ENCODE assay signal across 11 mouse cellular contexts in the genomic region with DNA sequence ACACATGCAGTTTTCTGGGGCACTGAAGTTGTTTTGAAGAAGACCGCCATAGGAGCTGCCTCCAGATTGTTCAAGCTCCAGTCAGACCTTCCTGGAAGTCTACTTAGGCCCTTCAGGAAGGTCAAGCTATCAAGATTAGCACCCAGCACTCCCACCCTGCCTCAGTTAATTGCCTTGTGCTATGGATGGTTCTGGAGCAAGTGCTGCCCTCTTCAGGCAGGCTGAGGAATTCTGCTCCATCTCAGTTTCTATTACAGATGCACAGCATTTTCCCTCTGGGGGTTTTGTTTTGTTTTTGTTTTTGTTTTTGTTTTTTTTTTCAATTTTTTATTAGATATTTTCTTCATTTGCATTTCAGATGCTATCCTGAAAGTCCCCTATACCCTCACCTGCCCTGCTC.
DNase-seq lines count a peak whose midpoint lies in the region; ATAC-seq and TF ChIP-seq lines count a peak whose summit lies in the region.
"Had no signal": no experiment of that assay in that cellular context is flagged by ENCODE, and none has a peak within 500 bp of the region (broad histone marks: within the 10 kb centered on the region; RNA-seq: fewer than 3 reads in every experiment).

No protein-coding gene starts in this region.

- no peak for ATAC-seq in liver, embryonic 14.5 days (ENCODE audit: insufficient read depth)
- no peak for ATAC-seq in liver, embryonic 12.5 days
- peak; percentile 79 for ATAC-seq in granulocyte monocyte progenitor cell, adult 5-6 weeks (replicated peaks; ENCODE audit: poor library complexity, severe bottlenecking)
- ATAC-seq in forebrain, embryonic 15.5 days (replicated peaks), result no peak
- ATAC-seq: forebrain, embryonic 16.5 days had no signal

- WGBS in liver, embryonic 14.5 days (ENCODE audit: insufficient replicate concordance), result 80% methylated on average over 1 of the region's 1 CpGs
- WGBS in liver, embryonic 12.5 days (ENCODE audit: insufficient replicate concordance), result 74% methylated on average over 1 of the region's 1 CpGs
- 93% methylated on average over 1 of the region's 1 CpGs for WGBS in forebrain, embryonic 15.5 days

- peak; percentile 16 for DNase-seq in embryo, embryonic 10 days (ENCODE audit: low spot score)
- no peak for DNase-seq in embryo, embryonic 9.5 days (ENCODE audit: extremely low spot score)
- no peak for DNase-seq in liver, embryonic 14.5 days (ENCODE audit: low read depth in 3 of 3, low spot score in 3 of 3)
- DNase-seq in ES-E14 (ENCODE audit: low read depth, low spot score), result peak; percentile 24
- DNase-seq in right cerebral cortex, adult 2 months (ENCODE audit: low spot score in 2 of 2), result no peak

- no peaks in the 10 kb centered on the region for H3K36me3 ChIP-seq in liver, embryonic 14.5 days (replicated peaks; ENCODE audit: control insufficient read depth, insufficient read depth, low read depth)
- no peaks in the 10 kb centered on the region for H3K36me3 ChIP-seq in liver, embryonic 12.5 days
- H3K36me3 ChIP-seq in ES-E14 (ENCODE audit: control insufficient read depth, insufficient read depth, low read length, poor library complexity, severe bottlenecking), result no peaks in the 10 kb centered on the region
- no peaks in the 10 kb centered on the region for H3K36me3 ChIP-seq in forebrain, embryonic 15.5 days
- H3K36me3 ChIP-seq: neural tube, embryonic 15.5 days had no signal

- H3K9ac ChIP-seq in liver, embryonic 14.5 days (replicated peaks), result no peak overlapping the region
- no peak overlapping the region for H3K9ac ChIP-seq in liver, embryonic 12.5 days
- H3K9ac ChIP-seq in ES-E14 (ENCODE audit: insufficient read depth, low read depth, low read length, poor library complexity, severe bottlenecking), result no peak overlapping the region
- H3K9ac ChIP-seq in forebrain, embryonic 15.5 days (replicated peaks), result no peak overlapping the region
- H3K9ac ChIP-seq: neural tube, embryonic 15.5 days had no signal

- no peaks in the 10 kb centered on the region for H3K4me1 ChIP-seq in liver, embryonic 14.5 days (replicated peaks; ENCODE audit: control insufficient read depth in 2 of 2, insufficient read depth in 2 of 2, low read length in 1 of 2)
- no peaks in the 10 kb centered on the region for H3K4me1 ChIP-seq in liver, embryonic 12.5 days
- no peaks in the 10 kb centered on the region for H3K4me1 ChIP-seq in ES-E14 (ENCODE audit: control insufficient read depth in 2 of 2, insufficient read depth in 2 of 2, low read length in 2 of 2, poor library complexity in 1 of 2)
- no peaks in the 10 kb centered on the region for H3K4me1 ChIP-seq in forebrain, embryonic 15.5 days
- H3K4me1 ChIP-seq: neural tube, embryonic 15.5 days had no signal

- no peaks in the 10 kb centered on the region for H3K9me3 ChIP-seq in liver, embryonic 14.5 days (ENCODE audit: control insufficient read depth, low read length)
- no peaks in the 10 kb centered on the region for H3K9me3 ChIP-seq in liver, embryonic 12.5 days (replicated peaks)
- no peaks in the 10 kb centered on the region for H3K9me3 ChIP-seq in ES-E14 (ENCODE audit: control insufficient read depth, insufficient read depth, low read depth, low read length)
- H3K9me3 ChIP-seq in forebrain, embryonic 15.5 days, result no peaks in the 10 kb centered on the region
- H3K9me3 ChIP-seq: neural tube, embryonic 15.5 days had no signal

- TF ChIP-seq CTCF in liver, embryonic 14.5 days (IDR thresholded peaks at IDR 0.05; ENCODE audit: low read depth), result peak; percentile 63

- no peaks in the 10 kb centered on the region for H3K27me3 ChIP-seq in liver, embryonic 14.5 days (ENCODE audit: control insufficient read depth, insufficient read depth, low read length)
- H3K27me3 ChIP-seq in liver, embryonic 12.5 days (replicated peaks), result no peaks in the 10 kb centered on the region
- no peaks in the 10 kb centered on the region for H3K27me3 ChIP-seq in forebrain, embryonic 15.5 days
- H3K27me3 ChIP-seq: neural tube, embryonic 15.5 days had no signal

- H3K4me3 ChIP-seq in liver, embryonic 14.5 days (ENCODE audit: insufficient read depth in 1 of 2, low read depth in 2 of 2, low read length in 2 of 2), result no peak overlapping the region
- no peak overlapping the region for H3K4me3 ChIP-seq in liver, embryonic 12.5 days
- H3K4me3 ChIP-seq in ES-E14 (ENCODE audit: insufficient read depth in 1 of 2, low read depth in 1 of 2, low read length in 2 of 2, poor library complexity in 1 of 2, severe bottlenecking in 1 of 2), result no peak overlapping the region
- H3K4me3 ChIP-seq in forebrain, embryonic 15.5 days, result no peak overlapping the region
- H3K4me3 ChIP-seq: neural tube, embryonic 15.5 days had no signal

- in situ Hi-C loops in ES-E14 (cut with MboI; ENCODE audit: low sequenced_read_pairs in 2 of 2, unreplicated experiment in 2 of 2), result no loop called here

- H3K4me2 ChIP-seq in liver, embryonic 14.5 days (ENCODE audit: low read depth), result no peak overlapping the region
- no peak overlapping the region for H3K4me2 ChIP-seq in liver, embryonic 12.5 days
- H3K4me2 ChIP-seq in forebrain, embryonic 15.5 days (replicated peaks), result no peak overlapping the region
- H3K4me2 ChIP-seq: neural tube, embryonic 15.5 days had no signal

- TF ChIP-seq EP300 in liver, embryonic 14.5 days (IDR thresholded peaks at IDR 0.05; ENCODE audit: low read depth), result no peak

- no peak overlapping the region for H3K27ac ChIP-seq in liver, embryonic 14.5 days
- no peak overlapping the region for H3K27ac ChIP-seq in liver, embryonic 12.5 days
- no peak overlapping the region for H3K27ac ChIP-seq in ES-E14 (ENCODE audit: insufficient read depth, low read depth, low read length, poor library complexity, severe bottlenecking)
- H3K27ac ChIP-seq in forebrain, embryonic 15.5 days (replicated peaks), result no peak overlapping the region
- H3K27ac ChIP-seq: macrophage; neural tube, embryonic 15.5 days had no signal

TF ChIP-seq in ES-E14, 5 proteins besides CTCF, POLR2A, EP300 and RAD21:
- no peak for TF ChIP-seq HCFC1 (IDR thresholded peaks at IDR 0.05; ENCODE audit: borderline replicate concordance, insufficient read depth, low read length)

Comparison
In these comparisons a context has a peak if more than half of its experiments do, and no peak if none do; other contexts are left out.
1. DNase-seq: peak in embryo, embryonic 10 days (single experiment) and ES-E14 (single experiment); none in embryo, embryonic 9.5 days (single experiment), liver, embryonic 14.5 days (0 of 3) and right cerebral cortex, adult 2 months (0 of 2).